Mouse (Mus musculus): ENCODE data around the gene Gm21190. TPM values are rescaled to one million over a fixed set of nuclear protein-coding genes. Genes with fewer than 3 reads are reported as not detected.
"Not testable (repeated sequence)": the region's sequence is repeated elsewhere in the genome, so short reads cannot be mapped to it uniquely, and the experiment has no call there.

The Gm21190 gene
- total RNA-seq, 2 experiments from 2014 or later = not detected

GRCm38 (mm10) chr5:15498350-15498749, 30.7 kb downstream of the Gm21190 start:
- not testable (repeated sequence) for DNase-seq (ENCODE audit: extremely low spot score in 1 of 2, low spot score in 1 of 2)

- DNase-seq (ENCODE audit: extremely low spot score in 1 of 2, low spot score in 1 of 2) = not testable (repeated sequence)
Observed at GRCm38 (mm10) chr5:15490934-15491333, 38.1 kb downstream of the Gm21190 start.

GRCm38 (mm10) chr5:15488743-15489142, 40.3 kb downstream of the Gm21190 start:
- no peak for DNase-seq (ENCODE audit: extremely low spot score in 1 of 2, low spot score in 1 of 2)

DNA sequence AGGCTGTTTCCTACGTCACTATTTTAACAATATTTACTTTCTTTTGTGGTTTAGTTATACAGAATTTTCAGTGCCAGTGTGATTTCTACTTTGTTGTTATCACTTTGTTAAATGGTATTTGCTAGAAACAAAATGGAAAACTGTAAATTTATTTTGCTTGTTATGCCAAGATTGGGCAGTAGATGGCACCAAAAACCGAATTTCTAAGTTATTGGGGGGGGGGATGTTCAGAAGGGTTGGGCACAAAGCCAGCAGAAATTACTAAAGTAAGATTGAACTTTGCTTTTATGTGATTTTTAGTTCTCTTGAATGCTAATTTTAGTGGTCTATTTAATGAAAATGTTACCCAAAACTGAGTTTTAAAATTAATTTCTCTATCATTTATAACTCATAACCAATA, 44.4 kb downstream of the Gm21190 start:
- DNase-seq (ENCODE audit: extremely low spot score in 1 of 2, low spot score in 1 of 2) = not testable (repeated sequence)

GRCm38 (mm10) chr5:15483576-15483975, 45.4 kb downstream of the Gm21190 start:
- DNase-seq (ENCODE audit: extremely low spot score in 1 of 2, low spot score in 1 of 2) = not testable (repeated sequence)

GRCm38 (mm10) chr5:15482815-15483214, 46.2 kb downstream of the Gm21190 start:
- DNase-seq (ENCODE audit: extremely low spot score in 1 of 2, low spot score in 1 of 2) = not testable (repeated sequence)

DNA sequence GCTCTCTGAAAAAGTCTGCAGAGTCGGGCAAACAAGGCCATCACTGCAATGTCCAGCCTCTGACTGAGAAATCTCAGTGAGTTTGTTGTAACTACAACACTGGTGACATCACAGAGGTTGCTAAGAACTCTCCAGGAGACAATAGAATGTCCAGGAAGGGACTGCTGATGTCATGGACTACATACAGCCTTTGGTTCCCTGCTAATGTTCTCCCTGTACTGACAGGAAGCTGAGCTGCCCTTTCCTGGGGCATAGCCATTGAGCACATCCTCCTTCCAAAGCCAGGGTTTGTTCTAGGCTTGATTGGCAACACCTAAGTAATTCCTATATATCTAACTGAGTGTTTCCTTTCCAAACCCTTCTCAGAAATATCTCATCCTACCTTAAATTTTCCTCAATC, 52.6 kb downstream of the Gm21190 start, which contains the start of gene Gm21149:
TSS of gene Gm21149 (minus strand) at position 101 of the 400 bp plus-strand sequence.
- DNase-seq (ENCODE audit: extremely low spot score in 1 of 2, low spot score in 1 of 2) = not testable (repeated sequence)

Other genes with a start within 250 kb of the Gm21190 start
- not detected for gene Gm21149, start 52.7 kb downstream of the Gm21190 start, total RNA-seq (2021)
- not detected for gene Gm21083, start 48.1 kb upstream of the Gm21190 start, total RNA-seq (2021)
- gene Speer4d, start 89.8 kb upstream of the Gm21190 start, total RNA-seq (2021) = not detected
- gene 4930572O03Rik, start 127.8 kb upstream of the Gm21190 start, total RNA-seq (2021) = not detected
- gene Speer4c, start 185.0 kb upstream of the Gm21190 start, total RNA-seq (2021) = not detected